Mouse (Mus musculus) heart, postnatal 10 days (tissue): ENCODE measurements around the gene Spon1. TPM values are rescaled to one million over a fixed set of nuclear protein-coding genes. Genes with fewer than 3 reads are reported as not detected.

Source experiments
- DNase-seq, 2 experiments: peaks; one replicate each; pipeline ENCODE4 v3.0.0; 2021
- intact Hi-C: fragments of 180-260 bp; cut with DNase I; formaldehyde crosslinking; loops from one replicate; pipeline ENCODE4 v1.15.1; 2025
- total RNA-seq, 2 experiments: library from RNA; stranded (reverse); gene quantifications; 2 replicates each; pipeline ENCODE4 v1.2.3; 2021

The Spon1 gene
- 10 to 100 TPM; 14.5 to 17.5 TPM for total RNA-seq

DNA sequence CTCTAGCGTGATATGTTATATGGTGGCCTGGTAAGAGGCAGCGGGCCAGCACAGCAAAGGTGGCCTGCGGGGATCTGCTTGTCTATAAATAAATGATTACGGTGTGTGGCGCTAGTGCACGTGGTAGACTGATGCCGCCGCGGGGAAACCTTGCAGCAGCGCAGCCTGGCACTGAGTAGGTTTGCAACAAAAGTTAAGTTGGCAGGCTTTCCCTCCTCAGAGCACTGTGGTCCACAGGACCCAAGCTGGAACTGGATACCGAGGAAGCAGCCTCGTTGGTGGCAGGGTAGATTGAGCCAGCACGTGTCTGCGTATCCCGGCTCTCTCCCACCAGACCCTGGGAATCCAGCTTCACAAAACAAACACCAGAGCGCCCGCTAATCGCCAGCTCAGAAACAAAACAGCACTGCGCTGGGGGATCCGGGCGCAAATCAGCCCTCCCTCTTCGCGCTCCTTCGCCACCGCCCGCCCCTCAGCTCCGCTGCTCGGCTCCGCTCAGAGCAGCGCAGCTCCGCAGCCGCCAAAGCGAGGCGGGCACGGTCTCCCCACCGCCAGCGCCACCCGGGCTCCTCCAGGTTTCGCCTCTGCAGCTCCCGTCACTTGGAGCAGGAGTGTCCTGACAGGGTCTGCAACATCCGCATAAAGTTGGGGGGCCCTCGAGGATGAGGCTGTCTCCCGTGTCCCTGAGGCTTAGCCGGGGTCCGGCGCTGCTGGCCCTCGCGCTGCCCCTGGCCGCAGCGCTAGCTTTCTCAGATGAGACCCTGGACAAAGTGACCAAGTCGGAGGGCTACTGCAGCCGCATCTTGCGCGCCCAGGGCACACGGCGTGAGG, at the start of gene Spon1:
Gene Spon1 (plus strand): TSS at position 332 of the 831 bp plus-strand sequence.
- intact Hi-C loops = loop anchor here (10.0 kb wide), 1 partner anchor 449 kb away; no protein-coding TSS in a partner anchor
- peak; percentile 58 to 68 for DNase-seq

DNA sequence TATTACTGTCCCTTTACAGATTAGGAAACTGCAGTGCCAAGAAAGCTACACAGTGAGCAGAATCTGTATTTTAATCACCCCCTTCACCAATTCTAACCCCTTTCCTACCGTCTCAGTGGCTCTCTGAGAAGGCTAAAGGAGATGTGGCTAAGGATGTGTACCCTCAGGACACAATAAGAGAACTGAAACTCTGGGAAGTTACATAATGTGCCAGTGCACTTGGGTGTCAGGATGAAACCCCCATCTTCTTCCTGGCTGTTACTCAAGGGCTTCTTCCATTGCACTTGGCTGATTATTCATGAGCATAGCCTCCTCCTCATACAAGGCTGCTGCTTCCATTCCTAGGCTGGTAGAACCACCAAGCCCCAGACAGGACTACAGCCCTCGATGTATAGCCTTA, 43.8 kb upstream of the Spon1 start:
- intact Hi-C loops = no loop called here
- no peak for DNase-seq

DNA sequence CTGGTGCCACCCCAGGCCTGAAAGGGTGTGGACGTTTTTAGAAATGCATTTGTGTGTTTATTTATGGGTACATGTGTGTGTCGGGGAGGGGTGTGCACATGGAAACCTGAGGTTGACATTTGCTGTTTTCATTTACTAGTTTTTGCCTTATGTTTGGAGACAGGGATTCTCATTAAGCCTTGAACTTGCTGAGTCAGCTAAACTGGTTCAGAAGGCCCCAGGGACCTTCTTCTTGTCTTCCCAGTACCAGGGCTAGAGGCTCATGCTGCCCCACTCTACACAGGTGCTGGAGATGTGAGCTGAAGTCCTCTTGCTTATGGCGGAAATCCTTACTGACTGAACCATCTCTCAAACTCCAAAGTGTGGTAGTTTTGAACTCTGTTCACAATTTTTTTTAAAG, 41.9 kb upstream of the Spon1 start:
- intact Hi-C loops = no loop called here
- no peak for DNase-seq

DNA sequence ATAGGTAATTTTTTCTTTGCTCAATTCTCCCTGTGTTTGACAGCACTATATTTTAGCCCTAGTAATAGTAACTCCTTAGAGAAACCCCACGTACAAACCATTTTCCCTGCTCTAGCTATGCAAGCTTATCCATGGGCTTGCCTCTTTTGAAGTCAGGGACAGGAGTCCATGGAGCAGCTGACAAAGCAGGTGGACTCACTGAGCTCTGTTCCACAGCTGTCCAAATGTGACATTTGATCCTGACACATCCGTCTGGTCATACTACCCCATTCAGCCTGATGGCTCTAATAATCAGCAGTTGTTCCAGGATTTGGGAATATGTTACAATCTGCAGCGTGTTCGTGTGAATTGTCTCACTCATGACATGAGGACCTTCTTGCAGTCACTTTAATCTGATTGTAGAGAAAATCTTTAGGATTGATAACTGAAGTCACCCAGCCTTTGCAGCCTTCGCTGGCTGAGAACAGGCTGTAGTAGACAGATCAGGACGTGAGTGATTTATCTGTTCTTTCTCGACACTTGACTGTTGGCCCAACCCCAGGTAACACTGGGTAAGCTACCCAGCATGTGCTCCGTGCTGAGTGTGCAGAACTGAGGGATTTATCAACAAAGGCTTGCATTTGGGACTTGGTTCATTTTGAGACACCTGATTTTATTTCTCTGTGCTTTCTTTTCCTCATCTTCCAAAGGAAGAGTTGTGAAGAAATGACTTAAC, 37.6 kb upstream of the Spon1 start:
- intact Hi-C loops = no loop called here
- peak in 1 of 2 experiments; percentile 20 for DNase-seq

DNA sequence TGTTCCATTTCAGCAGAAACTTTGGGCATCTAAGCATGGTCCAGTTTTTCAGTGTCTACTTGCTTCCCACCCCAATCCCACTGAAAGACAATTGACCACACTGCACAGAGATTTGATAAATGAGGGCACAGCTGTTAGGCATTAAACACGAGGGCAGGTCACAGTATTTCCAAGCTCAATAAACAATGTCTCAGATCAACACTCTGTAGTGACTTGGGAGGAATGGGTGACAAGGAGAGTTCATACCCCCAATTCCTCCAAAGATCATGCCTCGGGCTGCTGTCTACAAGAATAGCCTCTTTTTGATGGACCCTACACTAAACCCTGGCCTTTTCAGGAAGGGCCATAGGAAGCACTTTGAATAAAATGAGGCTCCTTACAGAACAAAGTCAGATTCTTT, 36.9 kb upstream of the Spon1 start:
- intact Hi-C loops = no loop called here
- DNase-seq = no peak

DNA sequence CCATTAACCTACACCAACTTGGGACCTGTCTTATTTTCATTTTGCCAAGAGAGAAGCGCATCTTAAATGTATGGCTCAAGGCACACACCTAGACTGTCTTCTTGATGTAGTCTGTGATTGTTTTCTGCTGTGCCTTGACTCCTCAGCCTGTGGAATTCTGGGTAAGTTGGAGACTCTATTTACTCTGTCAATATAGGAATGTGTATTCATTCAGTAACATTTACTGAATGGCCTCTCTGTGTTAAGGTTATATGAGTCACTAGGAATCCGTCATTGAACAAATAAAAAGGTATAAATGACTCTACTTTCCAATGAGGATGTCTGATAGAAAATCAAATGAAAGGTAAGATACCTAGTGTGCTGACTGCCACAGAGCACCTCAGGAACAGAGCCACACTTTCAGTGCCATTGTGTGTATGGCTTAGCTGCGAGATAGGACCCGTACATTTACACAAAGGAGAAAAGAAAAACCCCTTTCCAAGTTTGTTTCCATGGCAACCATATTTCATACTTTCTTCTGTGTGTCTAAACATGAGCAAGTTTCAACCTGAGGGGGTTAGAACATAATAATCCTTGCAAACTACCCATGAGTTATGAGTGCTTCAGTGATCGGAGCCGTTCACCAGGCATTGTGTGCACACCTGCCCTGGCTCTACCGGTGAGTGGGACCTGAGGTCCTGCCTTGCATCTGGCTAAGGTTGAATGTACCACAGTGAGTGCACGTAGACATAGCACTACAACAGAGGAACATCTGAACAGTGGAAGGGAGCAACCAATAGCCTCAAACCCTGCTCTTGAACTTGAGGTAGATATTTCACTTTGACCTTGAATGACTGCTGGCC, 35.2 kb upstream of the Spon1 start:
- no peak for DNase-seq
- intact Hi-C loops = no loop called here

DNA sequence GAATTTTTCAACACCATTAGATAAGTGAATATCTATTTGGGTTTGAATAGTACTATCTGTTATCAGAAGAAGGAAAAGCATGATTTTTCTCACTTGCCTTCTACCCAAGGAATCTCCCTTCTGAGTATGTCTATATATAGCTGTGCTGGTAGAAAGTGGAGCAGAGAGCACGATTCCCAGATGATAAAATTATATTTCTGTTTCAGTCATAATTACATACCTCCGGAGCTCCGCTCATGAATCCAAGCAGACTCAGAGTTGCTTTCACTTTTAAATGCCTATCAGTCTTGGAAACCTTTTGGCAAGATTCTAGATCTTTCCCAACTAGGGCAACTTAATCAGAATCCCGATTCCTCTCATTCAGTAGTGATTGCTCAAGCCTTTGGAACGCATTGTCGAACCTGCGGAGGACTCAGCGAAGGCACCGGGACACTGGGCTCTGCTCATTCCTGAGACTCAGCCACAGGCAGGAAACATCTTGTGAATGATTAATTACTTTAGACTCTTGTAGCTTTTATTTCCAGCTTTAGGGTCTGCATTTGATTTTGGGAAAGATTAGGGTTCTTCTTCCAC, 27.9 kb upstream of the Spon1 start:
- DNase-seq = peak in 1 of 2 experiments; percentile 5
- intact Hi-C loops = no loop called here

DNA sequence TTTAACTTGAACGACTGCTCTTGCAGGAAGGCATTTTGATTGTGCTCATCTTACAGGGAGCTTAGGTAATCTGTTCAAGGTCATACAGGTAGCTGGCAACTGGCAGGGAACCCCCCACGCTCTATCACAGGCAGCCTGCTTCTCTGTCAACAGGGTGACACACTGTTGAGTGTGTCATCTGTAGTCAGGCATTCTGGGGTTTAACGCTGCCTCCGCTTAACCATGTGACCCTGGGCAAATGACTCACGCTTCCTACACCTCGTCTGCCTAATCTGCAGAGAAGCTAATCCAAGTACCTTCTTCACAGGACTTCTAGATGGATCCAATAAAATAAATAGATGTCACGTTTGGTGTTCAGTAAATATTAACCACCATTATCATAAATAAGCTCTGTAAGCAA, 26.6 kb upstream of the Spon1 start:
- intact Hi-C loops = no loop called here
- DNase-seq = no peak

DNA sequence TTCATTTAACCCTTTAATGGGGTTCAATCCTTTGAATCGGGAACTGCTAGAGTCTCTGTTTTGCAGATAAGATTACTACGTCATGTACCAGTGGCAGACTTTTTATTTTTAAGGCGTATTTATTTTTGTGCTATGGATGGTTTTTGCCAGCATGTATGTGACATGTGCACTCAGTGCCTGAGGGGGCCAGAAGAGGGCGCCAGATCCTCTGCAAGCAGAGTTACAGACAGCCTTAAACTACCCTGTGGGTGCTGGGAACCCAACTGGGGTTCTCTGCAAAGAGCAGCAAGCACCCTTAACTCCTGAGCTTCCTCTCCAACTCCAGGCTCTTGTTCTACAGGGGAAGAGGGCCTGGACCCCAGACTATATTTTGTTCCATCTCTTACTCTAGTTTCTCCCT, 23.2 kb upstream of the Spon1 start:
- DNase-seq = no peak
- intact Hi-C loops = no loop called here

DNA sequence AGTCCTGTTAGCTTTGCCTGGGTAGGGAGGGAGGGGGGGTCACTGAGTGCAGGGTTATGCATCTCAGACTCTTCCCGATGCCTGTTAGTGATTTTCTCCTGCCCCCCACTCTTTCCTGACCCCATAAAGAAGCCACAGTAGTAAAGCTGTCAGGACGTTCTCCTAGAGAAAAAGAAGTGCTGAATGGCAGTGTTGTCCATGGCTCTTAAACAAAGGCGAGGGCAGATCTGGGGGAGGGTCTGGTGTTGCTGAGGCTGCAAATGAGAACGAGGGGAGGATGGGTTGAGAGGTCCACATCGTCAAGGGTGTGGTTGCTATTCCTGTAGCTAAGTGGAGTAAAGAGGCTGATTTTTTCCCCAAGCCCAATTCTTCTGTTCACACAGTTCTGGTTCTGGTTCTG, 21.8 kb upstream of the Spon1 start:
- intact Hi-C loops = no loop called here
- no peak for DNase-seq

DNA sequence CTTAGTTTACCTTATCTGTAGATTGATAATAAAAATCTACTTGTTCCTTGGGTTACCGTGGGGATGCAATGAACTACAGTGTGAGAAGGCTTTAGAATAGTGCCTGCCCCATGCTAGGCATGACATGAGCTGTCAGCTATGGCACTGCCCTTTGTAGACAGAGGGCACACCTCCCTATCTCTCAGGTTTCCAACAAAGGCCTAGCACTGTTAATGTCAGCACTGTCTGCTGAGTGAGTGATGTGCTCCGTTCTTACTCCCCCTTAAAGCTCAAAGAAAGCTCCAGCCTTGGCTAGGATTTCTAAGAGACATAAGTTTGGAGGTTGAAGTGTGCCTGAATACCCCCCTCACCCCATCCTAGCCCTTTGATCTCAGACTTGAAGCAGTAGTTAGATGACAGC, 9.2 kb upstream of the Spon1 start:
- intact Hi-C loops = no loop called here
- no peak for DNase-seq

DNA sequence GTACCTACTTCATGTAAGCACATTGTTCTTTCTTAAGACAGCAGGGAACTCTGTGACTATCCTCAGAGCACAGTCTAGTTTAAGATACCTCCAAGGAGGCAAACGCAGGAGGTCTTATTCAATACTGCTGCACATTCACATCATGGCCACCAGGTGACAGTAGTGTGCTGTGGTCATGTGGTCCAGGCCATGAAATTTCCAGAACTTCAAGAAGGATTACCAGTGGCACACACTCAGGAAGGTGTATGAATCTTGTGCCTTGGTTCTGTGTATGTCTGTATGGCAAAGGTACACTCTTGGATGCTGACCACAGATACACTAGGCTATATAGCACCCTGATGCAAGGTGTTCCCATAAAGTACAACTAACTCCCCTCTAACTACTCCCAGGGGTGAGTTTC, 6.6 kb upstream of the Spon1 start:
- intact Hi-C loops = loop anchor here (1.0 to 2.0 kb wide), 2 partner anchors 150 to 261 kb away; no protein-coding TSS in a partner anchor
- DNase-seq = peak; percentile 62 to 70

DNA sequence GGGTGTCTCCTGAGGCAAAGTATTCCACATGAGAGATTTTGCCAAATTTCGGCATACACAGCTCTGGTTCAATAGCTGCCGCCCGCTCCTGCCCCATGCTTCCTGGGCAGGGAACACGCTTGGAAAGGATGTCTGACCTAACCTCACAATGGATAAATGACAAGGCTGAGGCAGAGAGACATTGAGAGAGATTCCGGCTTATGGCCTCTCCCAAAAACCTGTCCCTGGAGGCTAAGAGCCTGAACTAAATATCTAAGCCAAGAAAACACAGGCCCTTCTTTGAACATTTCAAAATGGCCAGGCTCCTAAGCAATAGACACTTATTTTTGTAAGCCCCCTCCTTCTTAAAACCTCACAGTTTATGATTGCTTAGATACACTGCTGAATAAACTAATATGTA, 665 bp upstream of the Spon1 start:
- no peak for DNase-seq
- intact Hi-C loops = loop anchor here (10.0 kb wide), 1 partner anchor 450 kb away; no protein-coding TSS in a partner anchor

DNA sequence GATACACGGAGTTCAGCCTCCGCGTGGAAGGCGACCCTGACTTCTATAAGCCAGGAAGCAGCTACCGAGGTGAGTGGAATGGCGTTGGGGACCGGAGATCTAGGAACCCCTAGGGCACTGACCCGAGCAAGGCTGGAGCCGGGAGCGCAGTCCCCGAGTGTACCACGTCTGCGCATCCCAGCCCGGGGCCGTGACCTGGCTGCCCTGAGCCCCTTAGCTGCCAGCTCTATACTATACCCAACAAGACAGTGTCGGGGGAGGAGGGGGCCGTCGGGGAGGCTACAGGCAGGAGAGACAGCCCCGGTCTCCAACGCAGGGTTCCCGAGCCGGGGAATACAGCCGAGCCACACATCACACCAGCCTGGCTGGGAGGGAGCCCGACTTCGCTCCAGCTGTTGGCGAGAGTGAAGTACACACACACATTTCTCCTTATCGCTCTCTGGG, 722 bp downstream of the Spon1 start:
- intact Hi-C loops = loop anchor here (10.0 kb wide), 1 partner anchor 448 kb away; no protein-coding TSS in a partner anchor
- DNase-seq = peak in 1 of 2 experiments; percentile 30

DNA sequence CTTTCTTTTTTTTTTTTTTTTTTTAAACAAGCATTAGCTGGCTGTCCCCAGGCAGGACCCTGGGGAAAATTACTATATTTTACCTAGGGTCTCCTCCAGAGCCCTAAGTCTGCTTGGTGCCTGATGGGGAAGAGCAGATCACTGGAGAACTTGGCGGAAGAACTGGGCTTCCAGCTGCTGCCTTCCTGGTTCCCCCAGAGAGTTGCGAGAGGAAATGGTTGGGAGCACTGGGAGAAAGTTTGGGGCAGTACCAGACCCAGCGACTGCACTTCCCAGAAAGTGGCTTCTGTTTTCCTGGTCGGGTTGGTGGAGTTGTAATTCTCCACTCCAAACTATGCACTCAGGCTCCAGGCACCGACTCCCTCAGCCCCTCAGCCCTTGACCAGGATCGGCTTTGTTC, 1.7 kb downstream of the Spon1 start:
- DNase-seq = peak in 1 of 2 experiments; percentile 37
- intact Hi-C loops = loop anchor here (10.0 kb wide), 1 partner anchor 447 kb away; no protein-coding TSS in a partner anchor

DNA sequence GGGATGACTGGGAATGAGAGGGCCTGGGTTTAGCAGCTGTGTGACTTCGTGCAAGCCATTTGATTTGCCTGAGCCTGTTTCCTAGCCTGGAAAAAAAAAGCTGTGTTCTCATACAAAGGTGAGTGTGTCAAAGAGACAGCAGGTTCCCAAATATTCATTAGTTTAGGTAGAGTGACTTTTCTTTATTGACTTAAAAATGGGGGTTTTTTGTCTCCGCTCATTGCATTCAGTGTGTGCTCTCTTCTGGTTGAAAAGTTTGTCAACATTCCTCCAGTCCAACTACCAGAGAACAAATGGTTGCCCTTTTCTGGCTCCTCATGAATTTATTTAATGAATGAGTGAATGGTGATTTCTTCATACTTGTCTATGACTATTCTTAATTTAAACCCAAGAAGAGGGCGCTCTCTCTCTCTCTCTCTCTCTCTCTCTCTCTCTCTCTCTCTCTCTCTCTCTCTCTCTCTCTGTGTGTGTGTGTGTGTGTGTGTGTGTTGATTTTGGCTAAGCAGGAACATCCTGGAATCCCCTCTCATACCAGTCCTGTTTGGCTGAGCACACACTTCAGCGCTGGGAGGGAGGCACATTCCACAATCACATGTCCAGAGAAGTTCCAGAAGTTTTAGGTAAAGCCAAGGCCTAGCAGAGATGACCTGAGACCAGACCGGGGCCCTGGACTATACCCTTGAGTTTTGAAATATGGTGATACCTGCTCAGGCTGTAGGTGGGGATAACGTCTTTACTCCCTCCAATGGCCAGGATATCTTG, 2.6 kb downstream of the Spon1 start:
- DNase-seq = peak in 1 of 2 experiments; percentile 33

DNA sequence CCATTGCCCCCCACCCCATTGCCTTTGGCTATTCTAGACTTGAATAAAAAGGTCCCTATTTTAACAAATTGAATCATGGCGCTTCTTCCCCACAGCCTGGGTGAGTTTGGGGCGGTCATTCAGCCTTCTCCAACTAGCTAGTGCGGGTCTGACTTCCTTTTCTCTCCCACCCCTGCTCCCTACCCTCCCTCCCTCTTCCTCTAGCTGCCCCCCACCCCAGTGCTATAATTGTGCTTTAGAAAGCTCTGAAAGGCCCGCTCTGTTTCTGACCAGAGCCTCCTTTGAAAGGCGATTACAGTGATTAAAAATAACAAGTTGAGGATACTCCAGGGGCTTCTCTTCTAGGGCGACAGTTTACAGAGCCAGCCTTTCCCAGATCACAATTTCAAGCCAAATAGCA, 3.5 kb downstream of the Spon1 start:
- intact Hi-C loops = loop anchor here (10.0 kb wide), 1 partner anchor 446 kb away; no protein-coding TSS in a partner anchor
- no peak for DNase-seq

More for the DNA sequence above, 2.6 kb downstream of the Spon1 start:
- intact Hi-C loops = loop anchor here (10.0 kb wide), 1 partner anchor 446 kb away; no protein-coding TSS in a partner anchor

DNA sequence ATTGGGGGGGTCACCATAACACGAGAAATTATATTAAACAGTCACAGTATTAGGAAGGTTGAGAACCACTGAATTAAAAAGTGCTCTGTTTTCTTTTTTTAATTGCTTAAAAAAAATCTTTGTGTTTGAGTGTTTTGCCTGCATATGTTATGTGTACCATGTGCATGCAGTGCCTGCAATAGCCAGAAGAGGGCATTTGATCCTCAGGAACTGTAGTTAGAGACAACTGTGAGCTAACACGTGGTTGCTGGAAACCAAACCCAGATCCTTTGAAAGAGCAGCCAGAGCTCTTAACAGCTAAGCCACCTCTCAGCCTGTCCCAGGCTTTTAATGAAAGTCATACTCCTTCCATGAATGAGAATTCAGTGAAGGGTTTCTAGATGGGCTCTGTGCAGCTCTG, 6.3 kb downstream of the Spon1 start:
- intact Hi-C loops = no loop called here
- no peak for DNase-seq

DNA sequence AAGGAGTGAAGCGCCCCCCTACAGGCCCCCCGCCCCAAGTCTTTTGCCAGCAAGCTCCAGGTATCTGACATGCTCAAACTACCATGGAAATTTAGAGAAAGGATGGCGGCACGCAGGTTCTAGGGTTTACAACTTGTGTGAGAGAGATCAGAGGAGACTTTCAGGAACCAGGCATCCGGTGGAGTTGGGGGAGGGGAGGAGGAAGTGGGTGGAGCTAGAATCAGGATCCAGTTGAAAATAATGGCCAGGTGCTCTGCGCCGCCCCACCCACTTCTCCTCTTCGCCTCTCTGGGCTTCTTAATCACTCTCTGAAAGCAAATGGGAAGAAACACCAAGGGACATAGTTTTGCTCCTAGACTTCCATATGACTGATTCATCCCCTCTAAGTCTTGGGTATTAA, 7.6 kb downstream of the Spon1 start:
- intact Hi-C loops = no loop called here
- no peak for DNase-seq
